Mouse (Mus musculus) kidney, adult 2 months (tissue): ENCODE measurements at regions not wholly inside any gene's neighbourhood (a gene's known extent, or its start where the extent isn't known, plus 50 kb on each side); places are given as distances from the start of the nearest gene placed in this dataset.

Experiments
- CTCF ChIP-seq: fragments of 200-500 bp; conservative IDR thresholded peaks from 2 replicates; pipeline ENCODE4 v1.5.1; 2011; ENCODE audit warnings: low read depth, mild to moderate bottlenecking, control low read depth, low read length, moderate library complexity, mixed read lengths; ENCODE audit not compliant: insufficient read depth, insufficient read length
- POLR2A ChIP-seq: fragments of 200-500 bp; IDR thresholded peaks from one replicate; pipeline ENCODE4 v1.6.1; 2011; ENCODE audit warnings: low read depth, low read length, control low read depth

DNA sequence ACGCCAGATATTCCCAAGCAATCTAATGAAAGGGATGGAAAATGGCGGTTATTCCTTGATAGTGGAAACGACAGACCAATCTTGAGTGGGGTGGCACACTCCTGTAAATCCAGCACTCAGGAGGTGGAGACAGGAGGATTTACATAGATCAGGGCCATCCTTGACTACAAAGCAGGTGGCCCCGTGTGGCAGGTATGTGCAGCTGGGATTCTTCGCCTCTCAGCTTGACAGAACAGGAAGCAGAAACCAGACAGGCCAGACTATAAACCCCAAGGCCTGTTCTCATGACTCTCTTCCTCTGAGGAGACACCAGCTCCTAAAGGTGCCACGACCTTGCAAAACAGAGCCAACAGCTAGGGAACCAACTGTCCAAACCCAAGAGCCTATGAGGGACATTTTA, 449.7 kb downstream of the Cd83 start:
- TF ChIP-seq CTCF (no peak), POLR2A (no peak)
